Comparison of ENCODE assay signal across 11 mouse cellular contexts in genomic region chr13:63113881-63114301, GRCm38 (mm10).
DNase-seq lines count a peak whose midpoint lies in the region; ATAC-seq and TF ChIP-seq lines count a peak whose summit lies in the region.
"Had no signal": no experiment of that assay in that cellular context is flagged by ENCODE, and none has a peak within 500 bp of the region (broad histone marks: within the 10 kb centered on the region; RNA-seq: fewer than 3 reads in every experiment).

No protein-coding gene starts in this region.

- 55% methylated on average over 4 of the region's 4 CpGs for WGBS in heart, embryonic 14.5 days
- WGBS in midbrain, embryonic 11.5 days: 35% methylated on average over 4 of the region's 4 CpGs
- 31% methylated on average over 4 of the region's 4 CpGs for WGBS in midbrain, embryonic 16.5 days
- 75% methylated on average over 4 of the region's 4 CpGs for WGBS in limb, embryonic 14.5 days

- no peak for DNase-seq in heart, adult 9 months (ENCODE audit: low spot score in 2 of 2)
- DNase-seq in midbrain, embryonic 11.5 days (ENCODE audit: low spot score, missing footprints): peak; percentile 91
- DNase-seq in limb, embryonic 14.5 days (ENCODE audit: low spot score): no peak
- no peak for DNase-seq in left cerebral cortex, adult 8-10 months (ENCODE audit: low spot score in 2 of 2)
- no peak for DNase-seq in right cerebral cortex, adult 18-20 months
- no peak for DNase-seq in left cerebral cortex, postnatal 36 days (ENCODE audit: low spot score in 2 of 2)
- DNase-seq: cerebellum, adult 8-10 months; thymus, postnatal 4 days had no signal

- intact Hi-C loops in left cerebral cortex, postnatal 36 days (cut with DNase I): no loop called here

- no peaks in the 10 kb centered on the region for H3K27me3 ChIP-seq in heart, embryonic 14.5 days (ENCODE audit: control insufficient read depth, insufficient read depth, low read length)
- H3K27me3 ChIP-seq in midbrain, embryonic 11.5 days (ENCODE audit: control insufficient read depth, insufficient read depth, low read length): no peaks in the 10 kb centered on the region
- H3K27me3 ChIP-seq in midbrain, embryonic 16.5 days (ENCODE audit: control insufficient read depth, insufficient read depth, low read depth, low read length): no peaks in the 10 kb centered on the region
- H3K27me3 ChIP-seq in limb, embryonic 14.5 days (ENCODE audit: control insufficient read depth, insufficient read depth, low read length): no peaks in the 10 kb centered on the region

- TF ChIP-seq POLR2A in limb, embryonic 14.5 days (IDR thresholded peaks at IDR 0.05; ENCODE audit: borderline replicate concordance, extremely low read depth, insufficient read depth, insufficient read length): no peak

- H3K27ac ChIP-seq in heart, embryonic 14.5 days (replicated peaks in 1 of 2; ENCODE audit: control insufficient read depth in 1 of 2, insufficient read depth in 1 of 2, low read depth in 2 of 2, low read length in 2 of 2): peak overlapping the region; percentile 23 to 45; a peak in 2 of 4 replicates
- peak overlapping the region; percentile 72 for H3K27ac ChIP-seq in midbrain, embryonic 11.5 days (ENCODE audit: low read depth, low read length)
- H3K27ac ChIP-seq in midbrain, embryonic 16.5 days (ENCODE audit: low read length): no peak overlapping the region
- H3K27ac ChIP-seq in limb, embryonic 14.5 days (replicated peaks; ENCODE audit: low read depth, low read length): 0 out of 2 replicates have a peak overlapping the region, but pooled peaks have one; percentile 2
- H3K27ac ChIP-seq: hindbrain, postnatal 0 days had no signal

- peaks cover 11 to 37% of the 10 kb centered on the region in 2 experiments for H3K4me1 ChIP-seq in heart, embryonic 14.5 days (ENCODE audit: control insufficient read depth in 2 of 2, insufficient read depth in 2 of 2, low read length in 2 of 2)
- peaks cover 23% of the 10 kb centered on the region for H3K4me1 ChIP-seq in midbrain, embryonic 11.5 days (ENCODE audit: control insufficient read depth, insufficient read depth, low read length)
- peaks cover 11% of the 10 kb centered on the region; the same call in 1 of the 2 replicates for H3K4me1 ChIP-seq in midbrain, embryonic 16.5 days (ENCODE audit: control insufficient read depth, insufficient read depth, low read length)
- peaks cover 30% of the 10 kb centered on the region for H3K4me1 ChIP-seq in limb, embryonic 14.5 days (ENCODE audit: control insufficient read depth, insufficient read depth, low read length)

- H3K4me3 ChIP-seq in heart, embryonic 14.5 days (ENCODE audit: control insufficient read depth in 1 of 2, insufficient read depth in 1 of 2, low read depth in 1 of 2, low read length in 2 of 2): no peak overlapping the region
- H3K4me3 ChIP-seq in midbrain, embryonic 11.5 days (ENCODE audit: low read depth, low read length): no peak overlapping the region
- H3K4me3 ChIP-seq in midbrain, embryonic 16.5 days (ENCODE audit: low read depth, low read length): no peak overlapping the region
- no peak overlapping the region for H3K4me3 ChIP-seq in limb, embryonic 14.5 days (replicated peaks; ENCODE audit: low read length)

- no peak overlapping the region for H3K9ac ChIP-seq in heart, embryonic 14.5 days (ENCODE audit: low read length)
- H3K9ac ChIP-seq in midbrain, embryonic 11.5 days (ENCODE audit: low read length): no peak overlapping the region
- H3K9ac ChIP-seq in midbrain, embryonic 16.5 days (ENCODE audit: low read depth, low read length): no peak overlapping the region
- H3K9ac ChIP-seq in limb, embryonic 14.5 days (ENCODE audit: low read depth, low read length, severe bottlenecking): no peak overlapping the region

- H3K4me2 ChIP-seq in heart, embryonic 14.5 days (ENCODE audit: low read length): no peak overlapping the region
- no peak overlapping the region for H3K4me2 ChIP-seq in midbrain, embryonic 11.5 days
- no peak overlapping the region for H3K4me2 ChIP-seq in midbrain, embryonic 16.5 days (ENCODE audit: low read length)
- no peak overlapping the region for H3K4me2 ChIP-seq in limb, embryonic 14.5 days (replicated peaks; ENCODE audit: low read depth, low read length, severe bottlenecking)

- ATAC-seq in heart, embryonic 14.5 days (ENCODE audit: insufficient number of reproducible peaks, insufficient read depth, low FRiP score, low read depth): no peak
- peak; percentile 22; the same call in 1 of the 2 replicates for ATAC-seq in midbrain, embryonic 11.5 days (ENCODE audit: low FRiP score)
- no peak for ATAC-seq in midbrain, embryonic 16.5 days
- ATAC-seq in limb, embryonic 14.5 days (ENCODE audit: low FRiP score, low read depth): no peak
- ATAC-seq: hindbrain, postnatal 0 days had no signal

- no peaks in the 10 kb centered on the region for H3K9me3 ChIP-seq in heart, embryonic 14.5 days (ENCODE audit: control insufficient read depth, low read length)
- peaks cover 2% of the 10 kb centered on the region; the same call in 1 of the 2 replicates for H3K9me3 ChIP-seq in midbrain, embryonic 11.5 days (ENCODE audit: control insufficient read depth, low read length)
- no peaks in the 10 kb centered on the region for H3K9me3 ChIP-seq in midbrain, embryonic 16.5 days (replicated peaks; ENCODE audit: control insufficient read depth, low read length, poor library complexity, severe bottlenecking)
- H3K9me3 ChIP-seq in limb, embryonic 14.5 days (ENCODE audit: control insufficient read depth, low read length): no peaks in the 10 kb centered on the region

- no peaks in the 10 kb centered on the region for H3K36me3 ChIP-seq in heart, embryonic 14.5 days (ENCODE audit: control insufficient read depth, insufficient read depth, low read length)
- no peaks in the 10 kb centered on the region for H3K36me3 ChIP-seq in midbrain, embryonic 11.5 days (ENCODE audit: control insufficient read depth, insufficient read depth, low read length)
- H3K36me3 ChIP-seq in midbrain, embryonic 16.5 days (ENCODE audit: control insufficient read depth, insufficient read depth, low read length): no peaks in the 10 kb centered on the region
- H3K36me3 ChIP-seq in limb, embryonic 14.5 days (ENCODE audit: control insufficient read depth, insufficient read depth, low read length): no peaks in the 10 kb centered on the region
